Mouse (Mus musculus): ENCODE results near the gene Ccdc137. TPM values are rescaled to one million over a fixed set of nuclear protein-coding genes. Genes with fewer than 3 reads are reported as not detected.

Ccdc137 gene
- polyA plus RNA-seq, 1 experiment from 2014 or later: 28.9 TPM

- H3K9ac ChIP-seq (ENCODE audit: low read length): peak overlapping the region; percentile 93
These were observed 25.6 kb downstream of the Ccdc137 start for GRCm38 (mm10) chr11:120483448-120483934.

GRCm38 (mm10) chr11:120484265-120484981 is 26.5 kb downstream of the Ccdc137 start, which contains the start of gene Mrpl12:
Gene Mrpl12 (plus strand): TSS chr11:120484613.
- Histone ChIP-seq H3K27me3 (ENCODE audit: control insufficient read depth, insufficient read depth, low read length) (no peaks in the 10 kb centered on the region), H3K27ac (ENCODE audit: low read length) (peak within 1 kb of the TSS; percentile 77), H3K9ac (ENCODE audit: low read length) (peak within 1 kb of the TSS; percentile 93), H3K4me1 (ENCODE audit: control insufficient read depth, insufficient read depth, low read length) (peaks cover 16% of the 10 kb centered on the region), H3K4me2 (ENCODE audit: low read depth, low read length) (peak within 1 kb of the TSS; percentile 88), H3K9me3 (replicated peaks; ENCODE audit: control insufficient read depth, low read length) (no peaks in the 10 kb centered on the region), H3K36me3 (ENCODE audit: control insufficient read depth, insufficient read depth, low read length) (peaks cover 26% of the 10 kb centered on the region), H3K4me3 (replicated peaks; ENCODE audit: low read length) (peak within 1 kb of the TSS; percentile 82)
- ATAC-seq (ENCODE audit: insufficient read depth, low FRiP score): peak; percentile 95
- WGBS: under 1% methylated on average over 60 of the region's 60 CpGs

More at GRCm38 (mm10) chr11:120483448-120483934, 25.6 kb downstream of the Ccdc137 start:
- H3K4me2 ChIP-seq (ENCODE audit: low read depth, low read length): peak overlapping the region; percentile 57
- peak overlapping the region; percentile 77; the same call in 1 of the 2 replicates for H3K27ac ChIP-seq (ENCODE audit: low read length)
- no peaks in the 10 kb centered on the region for H3K9me3 ChIP-seq (replicated peaks; ENCODE audit: control insufficient read depth, low read length)
- no peak for ATAC-seq (ENCODE audit: insufficient read depth, low FRiP score)
- H3K4me1 ChIP-seq (ENCODE audit: control insufficient read depth, insufficient read depth, low read length): peaks cover 15% of the 10 kb centered on the region; the same call in 1 of the 2 replicates
- peaks cover 33% of the 10 kb centered on the region for H3K36me3 ChIP-seq (ENCODE audit: control insufficient read depth, insufficient read depth, low read length)
- no peaks in the 10 kb centered on the region for H3K27me3 ChIP-seq (ENCODE audit: control insufficient read depth, insufficient read depth, low read length)
- H3K4me3 ChIP-seq (replicated peaks; ENCODE audit: low read length): peak overlapping the region; percentile 82
- 82% methylated on average over 7 of the region's 7 CpGs for WGBS

- Histone ChIP-seq H3K9ac (ENCODE audit: low read length) (peak overlapping the region; percentile 93), H3K4me3 (replicated peaks; ENCODE audit: low read length) (peak overlapping the region; percentile 82), H3K27ac (ENCODE audit: low read length) (no peak overlapping the region; the same call in 1 of the 2 replicates), H3K36me3 (ENCODE audit: control insufficient read depth, insufficient read depth, low read length) (peaks cover 20% of the 10 kb centered on the region; the same call in 1 of the 2 replicates), H3K4me2 (ENCODE audit: low read depth, low read length) (peak overlapping the region; percentile 88), H3K9me3 (replicated peaks; ENCODE audit: control insufficient read depth, low read length) (no peaks in the 10 kb centered on the region), H3K27me3 (ENCODE audit: control insufficient read depth, insufficient read depth, low read length) (no peaks in the 10 kb centered on the region), H3K4me1 (ENCODE audit: control insufficient read depth, insufficient read depth, low read length) (peaks cover 21% of the 10 kb centered on the region)
- WGBS: 8% methylated on average over 10 of the region's 10 CpGs
- ATAC-seq (ENCODE audit: insufficient read depth, low FRiP score): no peak
These were observed 27.3 kb downstream of the Ccdc137 start for GRCm38 (mm10) chr11:120485251-120485650.

- H3K4me2 ChIP-seq (ENCODE audit: low read depth, low read length): no peak overlapping the region
- no peaks in the 10 kb centered on the region for H3K27me3 ChIP-seq (ENCODE audit: control insufficient read depth, insufficient read depth, low read length)
- ATAC-seq (ENCODE audit: insufficient read depth, low FRiP score): no peak
- H3K4me1 ChIP-seq (ENCODE audit: control insufficient read depth, insufficient read depth, low read length): peaks cover 37% of the 10 kb centered on the region
- no peak overlapping the region for H3K27ac ChIP-seq (ENCODE audit: low read length)
- 69% methylated on average over 4 of the region's 4 CpGs for WGBS
- no peaks in the 10 kb centered on the region for H3K9me3 ChIP-seq (replicated peaks; ENCODE audit: control insufficient read depth, low read length)
- H3K36me3 ChIP-seq (ENCODE audit: control insufficient read depth, insufficient read depth, low read length): peaks cover 10% of the 10 kb centered on the region; the same call in 1 of the 2 replicates
- no peak overlapping the region for H3K4me3 ChIP-seq (replicated peaks; ENCODE audit: low read length)
- H3K9ac ChIP-seq (ENCODE audit: low read length): 0 out of 2 replicates have a peak overlapping the region, but pooled peaks have one; percentile 2
These were observed 30.6 kb downstream of the Ccdc137 start for GRCm38 (mm10) chr11:120488516-120488915.

GRCm38 (mm10) chr11:120489054-120489761 is 31.3 kb downstream of the Ccdc137 start:
- H3K27ac ChIP-seq (ENCODE audit: low read length): peak overlapping the region; percentile 54
- peak; percentile 35; the same call in 1 of the 2 replicates for ATAC-seq (ENCODE audit: insufficient read depth, low FRiP score)
- H3K27me3 ChIP-seq (ENCODE audit: control insufficient read depth, insufficient read depth, low read length): no peaks in the 10 kb centered on the region
- H3K36me3 ChIP-seq (ENCODE audit: control insufficient read depth, insufficient read depth, low read length): peaks cover 10% of the 10 kb centered on the region; the same call in 1 of the 2 replicates
- WGBS: 52% methylated on average over 4 of the region's 4 CpGs
- H3K4me2 ChIP-seq (ENCODE audit: low read depth, low read length): no peak overlapping the region
- 0 out of 2 replicates have a peak overlapping the region, but pooled peaks have one; percentile 2 for H3K9ac ChIP-seq (ENCODE audit: low read length)
- no peak overlapping the region for H3K4me3 ChIP-seq (replicated peaks; ENCODE audit: low read length)
- H3K4me1 ChIP-seq (ENCODE audit: control insufficient read depth, insufficient read depth, low read length): peaks cover 36% of the 10 kb centered on the region
- H3K9me3 ChIP-seq (replicated peaks; ENCODE audit: control insufficient read depth, low read length): no peaks in the 10 kb centered on the region

- peaks cover 32% of the 10 kb centered on the region for H3K4me1 ChIP-seq (ENCODE audit: control insufficient read depth, insufficient read depth, low read length)
- peaks cover 18% of the 10 kb centered on the region for H3K36me3 ChIP-seq (ENCODE audit: control insufficient read depth, insufficient read depth, low read length)
- H3K27me3 ChIP-seq (ENCODE audit: control insufficient read depth, insufficient read depth, low read length): no peaks in the 10 kb centered on the region
- peak overlapping the region; percentile 89 for H3K27ac ChIP-seq (ENCODE audit: low read length)
- H3K9me3 ChIP-seq (replicated peaks; ENCODE audit: control insufficient read depth, low read length): no peaks in the 10 kb centered on the region
- peak overlapping the region; percentile 88; the same call in 1 of the 2 replicates for H3K9ac ChIP-seq (ENCODE audit: low read length)
- ATAC-seq (ENCODE audit: insufficient read depth, low FRiP score): no peak
- peak overlapping the region; percentile 96; the same call in 1 of the 2 replicates for H3K4me3 ChIP-seq (replicated peaks; ENCODE audit: low read length)
- peak overlapping the region; percentile 89 for H3K4me2 ChIP-seq (ENCODE audit: low read depth, low read length)
- 31% methylated on average over 4 of the region's 4 CpGs for WGBS
These were observed 32.6 kb downstream of the Ccdc137 start for GRCm38 (mm10) chr11:120490291-120491046.

- Histone ChIP-seq H3K36me3 (ENCODE audit: control insufficient read depth, insufficient read depth, low read length) (peaks cover 19% of the 10 kb centered on the region), H3K4me1 (ENCODE audit: control insufficient read depth, insufficient read depth, low read length) (peaks cover 27% of the 10 kb centered on the region), H3K9ac (ENCODE audit: low read length) (peak within 1 kb of the TSS; percentile 88), H3K27me3 (ENCODE audit: control insufficient read depth, insufficient read depth, low read length) (no peaks in the 10 kb centered on the region), H3K4me2 (ENCODE audit: low read depth, low read length) (peak within 1 kb of the TSS; percentile 89), H3K27ac (ENCODE audit: low read length) (peak within 1 kb of the TSS; percentile 89), H3K9me3 (replicated peaks; ENCODE audit: control insufficient read depth, low read length) (no peaks in the 10 kb centered on the region), H3K4me3 (replicated peaks; ENCODE audit: low read length) (peak within 1 kb of the TSS; percentile 96)
- under 1% methylated on average over 35 of the region's 35 CpGs for WGBS
- peak; percentile 91 for ATAC-seq (ENCODE audit: insufficient read depth, low FRiP score)
These were observed 33.6 kb downstream of the Ccdc137 start, which contains the start of gene Slc25a10 for GRCm38 (mm10) chr11:120491317-120492023. Gene Slc25a10 (plus strand): TSS chr11:120491840.
